Mouse (Mus musculus): Measurements from ENCODE around the gene Diaph2. TPM values are rescaled to one million over a fixed set of nuclear protein-coding genes. Genes with fewer than 3 reads are reported as not detected.
"Not testable (repeated sequence)": the region's sequence is repeated elsewhere in the genome, so short reads cannot be mapped to it uniquely, and the experiment has no call there.

Diaph2 gene
- polyA plus RNA-seq, 1 experiment from 2014 or later, result 5.8 TPM

- TF ChIP-seq EP300 (optimal IDR thresholded peaks at IDR 0.05) (no peak), CTCF (IDR thresholded peaks at IDR 0.05; ENCODE audit: low read depth) (no peak)
- H3K9me3 ChIP-seq (ENCODE audit: control insufficient read depth, low read length), result no peaks in the 10 kb centered on the region
Measured at GRCm38 (mm10) chrX:130189250-130189649, 439.7 kb downstream of the Diaph2 start.

GRCm38 (mm10) chrX:130197412-130197811 lies 447.9 kb downstream of the Diaph2 start:
- 80% methylated on average over 3 of the region's 3 CpGs for WGBS
- ATAC-seq (ENCODE audit: low FRiP score, low TSS enrichment); H3K27me3 ChIP-seq (ENCODE audit: control insufficient read depth, insufficient read depth, low read length); H3K4me2 ChIP-seq (replicated peaks; ENCODE audit: low read depth); DNase-seq (ENCODE audit: low spot score); H3K27ac ChIP-seq (replicated peaks); H3K4me1 ChIP-seq (replicated peaks; ENCODE audit: control insufficient read depth, insufficient read depth); H3K9me3 ChIP-seq (ENCODE audit: control insufficient read depth, low read length); H3K9ac ChIP-seq (ENCODE audit: low read length); H3K36me3 ChIP-seq (ENCODE audit: control insufficient read depth, insufficient read depth, low read length); H3K4me3 ChIP-seq (ENCODE audit: low read depth, low read length): not testable (repeated sequence)

More at GRCm38 (mm10) chrX:130189250-130189649, 439.7 kb downstream of the Diaph2 start:
- Histone ChIP-seq H3K4me1 (replicated peaks; ENCODE audit: control insufficient read depth, insufficient read depth) (no peaks in the 10 kb centered on the region), H3K9ac (ENCODE audit: low read length) (no peak overlapping the region), H3K36me3 (ENCODE audit: control insufficient read depth, insufficient read depth, low read length) (no peaks in the 10 kb centered on the region), H3K4me3 (ENCODE audit: low read depth, low read length) (no peak overlapping the region), H3K27me3 (ENCODE audit: control insufficient read depth, insufficient read depth, low read length) (no peaks in the 10 kb centered on the region), H3K27ac (replicated peaks) (no peak overlapping the region), H3K4me2 (replicated peaks; ENCODE audit: low read depth) (no peak overlapping the region)
- DNase-seq (ENCODE audit: low spot score) (no peak), ATAC-seq (ENCODE audit: low FRiP score, low TSS enrichment) (no peak)

GRCm38 (mm10) chrX:130205243-130205642 lies 455.7 kb downstream of the Diaph2 start:
- H3K9me3 ChIP-seq (ENCODE audit: control insufficient read depth, low read length), result no peaks in the 10 kb centered on the region
- no peak for ATAC-seq (ENCODE audit: low FRiP score, low TSS enrichment)
- H3K9ac ChIP-seq (ENCODE audit: low read length), result no peak overlapping the region
- no peaks in the 10 kb centered on the region for H3K4me1 ChIP-seq (replicated peaks; ENCODE audit: control insufficient read depth, insufficient read depth)
- no peak overlapping the region for H3K27ac ChIP-seq (replicated peaks)
- no peak for DNase-seq (ENCODE audit: low spot score)
- no peak overlapping the region for H3K4me2 ChIP-seq (replicated peaks; ENCODE audit: low read depth)
- no peaks in the 10 kb centered on the region for H3K36me3 ChIP-seq (ENCODE audit: control insufficient read depth, insufficient read depth, low read length)
- 43% methylated on average over 2 of the region's 2 CpGs for WGBS
- no peaks in the 10 kb centered on the region for H3K27me3 ChIP-seq (ENCODE audit: control insufficient read depth, insufficient read depth, low read length)
- no peak overlapping the region for H3K4me3 ChIP-seq (ENCODE audit: low read depth, low read length)
- no peak for TF ChIP-seq EP300 (optimal IDR thresholded peaks at IDR 0.05)
- no peak for TF ChIP-seq CTCF (IDR thresholded peaks at IDR 0.05; ENCODE audit: low read depth)

GRCm38 (mm10) chrX:130212227-130212626 lies 462.7 kb downstream of the Diaph2 start:
- no peak for ATAC-seq (ENCODE audit: low FRiP score, low TSS enrichment)
- WGBS, result 80% methylated on average over 4 of the region's 4 CpGs
- H3K4me1 ChIP-seq (replicated peaks; ENCODE audit: control insufficient read depth, insufficient read depth), result no peaks in the 10 kb centered on the region

GRCm38 (mm10) chrX:130212759-130213158 lies 463.2 kb downstream of the Diaph2 start:
- TF ChIP-seq EP300 (optimal IDR thresholded peaks at IDR 0.05), result no peak
- TF ChIP-seq CTCF (IDR thresholded peaks at IDR 0.05; ENCODE audit: low read depth), result no peak
- no peaks in the 10 kb centered on the region for H3K9me3 ChIP-seq (ENCODE audit: control insufficient read depth, low read length)
- no peaks in the 10 kb centered on the region for H3K36me3 ChIP-seq (ENCODE audit: control insufficient read depth, insufficient read depth, low read length)
- no peak overlapping the region for H3K4me2 ChIP-seq (replicated peaks; ENCODE audit: low read depth)
- 74% methylated on average over 4 of the region's 4 CpGs for WGBS
- no peak overlapping the region for H3K4me3 ChIP-seq (ENCODE audit: low read depth, low read length)
- DNase-seq (ENCODE audit: low spot score), result no peak
- no peak overlapping the region for H3K9ac ChIP-seq (ENCODE audit: low read length)
- no peaks in the 10 kb centered on the region for H3K4me1 ChIP-seq (replicated peaks; ENCODE audit: control insufficient read depth, insufficient read depth)
- H3K27me3 ChIP-seq (ENCODE audit: control insufficient read depth, insufficient read depth, low read length), result no peaks in the 10 kb centered on the region
- no peak overlapping the region for H3K27ac ChIP-seq (replicated peaks)
- ATAC-seq (ENCODE audit: low FRiP score, low TSS enrichment), result no peak

More at GRCm38 (mm10) chrX:130212227-130212626, 462.7 kb downstream of the Diaph2 start:
- H3K4me3 ChIP-seq (ENCODE audit: low read depth, low read length), result no peak overlapping the region
- no peak for TF ChIP-seq EP300 (optimal IDR thresholded peaks at IDR 0.05)
- no peak for TF ChIP-seq CTCF (IDR thresholded peaks at IDR 0.05; ENCODE audit: low read depth)
- no peaks in the 10 kb centered on the region for H3K27me3 ChIP-seq (ENCODE audit: control insufficient read depth, insufficient read depth, low read length)
- H3K9ac ChIP-seq (ENCODE audit: low read length), result no peak overlapping the region
- H3K9me3 ChIP-seq (ENCODE audit: control insufficient read depth, low read length), result no peaks in the 10 kb centered on the region
- no peak overlapping the region for H3K4me2 ChIP-seq (replicated peaks; ENCODE audit: low read depth)
- H3K27ac ChIP-seq (replicated peaks), result no peak overlapping the region
- DNase-seq (ENCODE audit: low spot score), result no peak
- no peaks in the 10 kb centered on the region for H3K36me3 ChIP-seq (ENCODE audit: control insufficient read depth, insufficient read depth, low read length)

GRCm38 (mm10) chrX:130230045-130230444 lies 480.5 kb downstream of the Diaph2 start:
- H3K4me2 ChIP-seq (replicated peaks; ENCODE audit: low read depth), result no peak overlapping the region
- no peak overlapping the region for H3K4me3 ChIP-seq (ENCODE audit: low read depth, low read length)
- H3K9me3 ChIP-seq (ENCODE audit: control insufficient read depth, low read length), result no peaks in the 10 kb centered on the region
- H3K27me3 ChIP-seq (ENCODE audit: control insufficient read depth, insufficient read depth, low read length), result no peaks in the 10 kb centered on the region
- no peaks in the 10 kb centered on the region for H3K36me3 ChIP-seq (ENCODE audit: control insufficient read depth, insufficient read depth, low read length)
- no peak overlapping the region for H3K9ac ChIP-seq (ENCODE audit: low read length)
- no peak for ATAC-seq (ENCODE audit: low FRiP score, low TSS enrichment)
- H3K27ac ChIP-seq (replicated peaks), result no peak overlapping the region
- WGBS, result 79% methylated on average over 1 of the region's 1 CpGs
- DNase-seq (ENCODE audit: low spot score), result no peak
- TF ChIP-seq EP300 (optimal IDR thresholded peaks at IDR 0.05) (no peak), CTCF (IDR thresholded peaks at IDR 0.05; ENCODE audit: low read depth) (no peak)
- no peaks in the 10 kb centered on the region for H3K4me1 ChIP-seq (replicated peaks; ENCODE audit: control insufficient read depth, insufficient read depth)
